Mouse (Mus musculus) limb, embryonic 10.5 days (tissue): ENCODE measurements around the gene Ctf2. TPM values are rescaled to one million over a fixed set of nuclear protein-coding genes. Genes with fewer than 3 reads are reported as not detected.
A peak's percentile ranks its signal among the peaks of the same experiment; 100 is the strongest.
"Not testable (repeated sequence)": the region's sequence is repeated elsewhere in the genome, so short reads cannot be mapped to it uniquely, and the experiment has no call there.

ENCODE experiments used
- DNase-seq: peaks from one replicate; pipeline ENCODE4 v3.0.0-alpha.2; 2017; ENCODE audit warnings: low spot score
- H3K27ac ChIP-seq: fragments of 300-500 bp; sonication (generic); 2 replicates; pipeline ENCODE4 v1.5.1; 2016; ENCODE audit warnings: mild to moderate bottlenecking
- H3K27me3 ChIP-seq: fragments of 300-500 bp; sonication (generic); 2 replicates; pipeline ENCODE4 v1.6.1; 2016; ENCODE audit warnings: low read depth, mild to moderate bottlenecking; ENCODE audit not compliant: poor library complexity, severe bottlenecking
- H3K36me3 ChIP-seq: fragments of 300-500 bp; sonication (generic); 2 replicates; pipeline ENCODE4 v1.6.1; 2016; ENCODE audit warnings: mild to moderate bottlenecking, moderate library complexity
- H3K4me1 ChIP-seq: fragments of 300-500 bp; sonication (generic); 2 replicates; pipeline ENCODE4 v1.6.1; 2016
- H3K4me3 ChIP-seq: fragments of 300-500 bp; sonication (generic); 2 replicates; pipeline ENCODE4 v1.5.1; 2016; ENCODE audit warnings: mild to moderate bottlenecking, moderate library complexity
- H3K9me3 ChIP-seq: fragments of 300-500 bp; sonication (generic); replicated peaks from 2 replicates; pipeline ENCODE4 v1.6.1; 2016; ENCODE audit warnings: mild to moderate bottlenecking
- WGBS: fragments of 180-500 bp; shearing (Covaris S2); methylation state at CpG from one replicate; pipeline ENCODE4 v1.1.7; 2016; 5-methylcytosine and 5-hydroxymethylcytosine counted together
- polyA plus RNA-seq: library from polyadenylated mRNA; unstranded; fragments of >200 nt; fragmentation: Nextera tagmentation; extraction: Ambion mirVana; gene quantifications from 2 replicates; pipeline ENCODE4 v1.2.1, GENCODE M21; 2016

The Ctf2 gene
- polyA plus RNA-seq, 1 experiment from 2014 or later = 0.73 TPM

GRCm38 (mm10) chr7:127705706-127706105, 26.3 kb downstream of the Ctf2 start:
- H3K9me3 ChIP-seq = no peaks in the 10 kb centered on the region
- H3K36me3 ChIP-seq = peaks cover 64% of the 10 kb centered on the region
- 0 out of 2 replicates have a peak overlapping the region, but pooled peaks have one; percentile 6 for H3K27ac ChIP-seq
- WGBS = 81% methylated on average over 4 of the region's 4 CpGs
- DNase-seq = no peak
- peaks cover 32% of the 10 kb centered on the region for H3K4me1 ChIP-seq
- no peak overlapping the region for H3K4me3 ChIP-seq
- H3K27me3 ChIP-seq = no peaks in the 10 kb centered on the region

DNA sequence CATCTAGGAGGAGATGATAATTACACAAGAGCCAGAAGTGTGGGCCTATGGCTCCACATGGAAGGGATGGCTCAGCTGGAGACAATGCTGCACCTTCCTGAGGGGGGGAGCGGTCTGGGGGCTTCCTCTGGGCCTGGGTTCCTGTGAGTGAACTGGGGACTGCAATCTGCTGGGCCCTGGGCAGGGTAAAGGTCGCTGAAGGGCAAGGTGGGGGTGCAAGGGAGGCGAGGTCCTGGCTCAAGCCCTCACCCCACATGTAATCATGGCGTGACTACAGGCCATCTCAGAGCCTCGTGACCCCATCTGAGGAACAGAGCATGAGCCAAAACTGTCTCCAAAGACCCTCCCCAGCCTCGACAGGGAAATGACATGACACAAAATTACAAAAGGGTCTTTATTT, 27.4 kb downstream of the Ctf2 start:
- no peaks in the 10 kb centered on the region for H3K9me3 ChIP-seq
- H3K36me3 ChIP-seq = peaks cover 76% of the 10 kb centered on the region
- peaks cover 32% of the 10 kb centered on the region for H3K4me1 ChIP-seq
- no peaks in the 10 kb centered on the region for H3K27me3 ChIP-seq
- H3K27ac ChIP-seq = no peak overlapping the region
- no peak for DNase-seq
- H3K4me3 ChIP-seq = no peak overlapping the region
- 83% methylated on average over 6 of the region's 6 CpGs for WGBS

- WGBS = 94% methylated on average over 8 of the region's 8 CpGs
- Histone ChIP-seq H3K27me3 (no peaks in the 10 kb centered on the region), H3K4me1 (peaks cover 26% of the 10 kb centered on the region), H3K4me3 (no peak overlapping the region), H3K9me3 (no peaks in the 10 kb centered on the region), H3K27ac (no peak overlapping the region), H3K36me3 (peaks cover 83% of the 10 kb centered on the region)
- no peak for DNase-seq
Observed at GRCm38 (mm10) chr7:127703561-127704178, 28.3 kb downstream of the Ctf2 start.

- Histone ChIP-seq H3K27ac (no peak overlapping the region), H3K4me1 (peaks cover 4% of the 10 kb centered on the region), H3K27me3 (no peaks in the 10 kb centered on the region), H3K4me3 (no peak overlapping the region), H3K36me3 (peaks cover 77% of the 10 kb centered on the region), H3K9me3 (no peaks in the 10 kb centered on the region)
- whole genome bisulfite sequencing = 81% methylated on average over 3 of the region's 3 CpGs
- no peak for DNase-seq
Observed at GRCm38 (mm10) chr7:127700712-127701331, 31.1 kb downstream of the Ctf2 start.

- no peak for DNase-seq
- peaks cover 71% of the 10 kb centered on the region for H3K36me3 ChIP-seq
Observed at GRCm38 (mm10) chr7:127698986-127699385, 33.0 kb downstream of the Ctf2 start.

GRCm38 (mm10) chr7:127693730-127694129, 38.2 kb downstream of the Ctf2 start:
- not testable (repeated sequence) for H3K4me1 ChIP-seq, H3K9me3 ChIP-seq, H3K27ac ChIP-seq, DNase-seq, H3K27me3 ChIP-seq, H3K4me3 ChIP-seq
- WGBS = 93% methylated on average over 7 of the region's 7 CpGs
- peaks cover 31% of the 10 kb centered on the region for H3K36me3 ChIP-seq

More at GRCm38 (mm10) chr7:127698986-127699385, 33.0 kb downstream of the Ctf2 start:
- Histone ChIP-seq H3K9me3 (no peaks in the 10 kb centered on the region), H3K4me3 (no peak overlapping the region), H3K4me1 (no peaks in the 10 kb centered on the region), H3K27me3 (no peaks in the 10 kb centered on the region), H3K27ac (no peak overlapping the region)
- 85% methylated on average over 6 of the region's 6 CpGs for WGBS

- WGBS = 95% methylated on average over 8 of the region's 8 CpGs
- Histone ChIP-seq H3K27me3 (no peaks in the 10 kb centered on the region), H3K36me3 (peaks cover 30% of the 10 kb centered on the region), H3K4me1 (peaks cover 11% of the 10 kb centered on the region), H3K4me3 (no peak overlapping the region), H3K27ac (no peak overlapping the region), H3K9me3 (no peaks in the 10 kb centered on the region)
- DNase-seq = no peak
Observed at GRCm38 (mm10) chr7:127693290-127693689, 38.7 kb downstream of the Ctf2 start.

GRCm38 (mm10) chr7:127691221-127691989, 40.6 kb downstream of the Ctf2 start:
- no peaks in the 10 kb centered on the region for H3K27me3 ChIP-seq
- peak overlapping the region; percentile 81 for H3K27ac ChIP-seq
- WGBS = 5% methylated on average over 15 of the region's 15 CpGs
- DNase-seq = peak; percentile 69
- H3K9me3 ChIP-seq = no peaks in the 10 kb centered on the region
- peaks cover 24% of the 10 kb centered on the region for H3K36me3 ChIP-seq
- peak overlapping the region; percentile 40 for H3K4me3 ChIP-seq
- H3K4me1 ChIP-seq = peaks cover 21% of the 10 kb centered on the region

DNA sequence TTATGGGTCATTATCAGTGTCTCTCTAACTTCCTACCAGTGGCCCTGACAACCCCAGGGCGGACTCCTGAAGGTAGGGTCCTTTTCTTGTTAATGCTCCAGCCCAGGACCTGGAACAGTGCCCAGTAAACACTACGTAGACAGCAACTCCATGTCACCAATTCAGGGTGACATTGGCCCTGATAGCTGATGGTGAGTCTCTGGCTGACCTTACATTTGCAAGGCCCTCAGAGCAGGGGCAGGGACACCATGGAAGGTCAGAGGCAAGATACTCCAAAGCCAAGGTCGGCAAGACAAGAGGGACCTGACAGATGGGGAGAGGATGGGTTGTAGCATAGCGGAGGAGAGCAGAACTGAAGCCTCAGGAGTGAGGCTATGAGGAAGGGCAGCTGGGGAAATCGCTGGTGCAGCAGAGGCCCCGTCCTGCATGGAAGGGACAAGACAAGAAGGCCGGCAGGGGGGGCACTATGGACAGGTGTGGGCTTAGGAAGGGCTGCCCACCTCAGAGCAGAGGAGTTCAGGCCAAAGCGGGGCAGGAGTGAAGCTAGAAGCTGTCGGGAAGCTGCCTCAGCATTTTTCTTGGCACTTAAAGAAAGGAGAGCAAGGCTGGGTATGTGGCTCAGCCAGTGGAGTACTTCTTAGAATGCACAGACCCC, 42.2 kb downstream of the Ctf2 start:
- Histone ChIP-seq H3K36me3 (peaks cover 20% of the 10 kb centered on the region), H3K4me3 (no peak overlapping the region), H3K4me1 (peaks cover 32% of the 10 kb centered on the region), H3K9me3 (no peaks in the 10 kb centered on the region), H3K27ac (no peak overlapping the region), H3K27me3 (no peaks in the 10 kb centered on the region)
- DNase-seq = no peak
- 74% methylated on average over 9 of the region's 9 CpGs for WGBS

- Histone ChIP-seq H3K4me1 (peaks cover 32% of the 10 kb centered on the region), H3K36me3 (peaks cover 22% of the 10 kb centered on the region), H3K9me3 (no peaks in the 10 kb centered on the region), H3K27me3 (no peaks in the 10 kb centered on the region), H3K4me3 (no peak overlapping the region), H3K27ac (no peak overlapping the region)
- no peak for DNase-seq
- WGBS = 87% methylated on average over 7 of the region's 7 CpGs
Observed at GRCm38 (mm10) chr7:127688935-127689334, 43.0 kb downstream of the Ctf2 start.

- Histone ChIP-seq H3K9me3 (no peaks in the 10 kb centered on the region), H3K4me3 (no peak overlapping the region), H3K27me3 (no peaks in the 10 kb centered on the region), H3K36me3 (peaks cover 15% of the 10 kb centered on the region), H3K4me1 (peaks cover 32% of the 10 kb centered on the region), H3K27ac (no peak overlapping the region)
- 74% methylated on average over 11 of the region's 11 CpGs for WGBS
- DNase-seq = no peak
Observed at GRCm38 (mm10) chr7:127686740-127687449, 45.1 kb downstream of the Ctf2 start.

DNA sequence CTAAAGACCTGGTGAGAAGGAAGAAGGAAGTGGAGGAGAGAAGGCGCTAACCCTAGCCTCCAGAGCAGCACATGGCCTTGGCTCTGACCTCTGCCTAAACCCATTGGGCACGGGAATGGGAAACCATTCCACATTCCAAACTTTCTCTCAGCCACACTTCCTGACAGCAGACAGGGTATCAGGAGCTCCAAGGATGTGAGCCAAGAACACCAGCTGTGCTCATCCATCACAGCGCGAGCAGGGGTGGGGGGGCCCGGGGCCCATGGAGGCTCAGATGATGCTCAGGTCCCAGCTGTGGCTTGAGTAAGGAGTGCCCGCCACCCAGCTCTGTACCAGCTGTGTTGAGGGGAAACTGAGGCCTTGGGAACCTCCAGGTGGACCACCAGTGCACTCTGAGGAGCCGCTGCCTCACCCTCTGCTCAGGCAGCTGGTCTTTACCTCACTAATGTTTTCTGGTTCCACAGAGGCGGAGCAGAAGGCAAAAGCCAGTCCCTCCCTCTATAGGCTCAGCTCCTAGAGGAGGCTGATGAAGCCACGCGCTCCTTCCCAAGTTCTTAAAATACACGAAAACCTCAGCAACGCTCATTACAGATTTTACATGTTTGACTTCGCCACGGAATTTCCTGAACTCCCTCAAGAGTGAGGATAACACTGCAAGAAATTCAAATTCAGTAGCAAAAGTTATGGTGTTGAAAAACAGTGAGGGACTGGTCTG, 46.5 kb downstream of the Ctf2 start:
- Histone ChIP-seq H3K27ac (peak overlapping the region; percentile 58; the same call in 1 of the 2 replicates), H3K36me3 (peaks cover 15% of the 10 kb centered on the region), H3K4me3 (no peak overlapping the region), H3K27me3 (no peaks in the 10 kb centered on the region), H3K4me1 (peaks cover 22% of the 10 kb centered on the region), H3K9me3 (no peaks in the 10 kb centered on the region)
- no peak for DNase-seq
- 64% methylated on average over 14 of the region's 14 CpGs for WGBS
